Mouse (Mus musculus) forebrain, embryonic 11.5 days (tissue): ENCODE results near the gene Fam213b. TPM values are rescaled to one million over a fixed set of nuclear protein-coding genes. Genes with fewer than 3 reads are reported as not detected.
A peak's percentile ranks its signal among the peaks of the same experiment; 100 is the strongest.

Experiments
- ATAC-seq: fragments of 200-750 bp; cut with Nextera tagmentation; replicated peaks from 2 replicates; pipeline ENCODE4 v1.8.0; 2017; ENCODE audit warnings: moderate TSS enrichment; ENCODE audit not compliant: low FRiP score
- DNase-seq: peaks from one replicate; pipeline ENCODE4 v3.0.0-alpha.2; 2017; ENCODE audit warnings: low spot score
- H3K27ac ChIP-seq: fragments of 300-500 bp; sonication (generic); 2 replicates; pipeline ENCODE4 v1.5.1; 2014; ENCODE audit warnings: low read depth, low read length
- H3K27me3 ChIP-seq: fragments of 300-500 bp; sonication (generic); 2 replicates; pipeline ENCODE4 v1.6.1; 2014; ENCODE audit warnings: mild to moderate bottlenecking, low read length, mixed read lengths; ENCODE audit not compliant: control insufficient read depth, insufficient read depth
- H3K36me3 ChIP-seq: fragments of 300-500 bp; sonication (generic); 2 replicates; pipeline ENCODE4 v1.6.1; 2014; ENCODE audit warnings: mild to moderate bottlenecking, low read length, moderate library complexity, mixed read lengths; ENCODE audit not compliant: control insufficient read depth, insufficient read depth
- H3K4me1 ChIP-seq: fragments of 300-500 bp; sonication (generic); replicated peaks from 2 replicates; pipeline ENCODE4 v1.6.1; 2014; ENCODE audit warnings: low read length, mixed read lengths; ENCODE audit not compliant: control insufficient read depth, insufficient read depth
- H3K4me2 ChIP-seq: fragments of 300-500 bp; sonication (generic); 2 replicates; pipeline ENCODE4 v1.6.1; 2014; ENCODE audit warnings: low read depth, mild to moderate bottlenecking, low read length, moderate library complexity, mixed read lengths; ENCODE audit not compliant: severe bottlenecking
- H3K4me3 ChIP-seq: fragments of 300-500 bp; sonication (generic); 2 replicates; pipeline ENCODE4 v1.5.1; 2014; ENCODE audit warnings: low read depth, low read length
- H3K9ac ChIP-seq: fragments of 300-500 bp; sonication (generic); 2 replicates; pipeline ENCODE4 v1.6.1; 2014; ENCODE audit warnings: low read length
- H3K9me3 ChIP-seq: fragments of 300-500 bp; sonication (generic); 2 replicates; pipeline ENCODE4 v1.6.1; 2016; ENCODE audit warnings: low read length, mixed read lengths; ENCODE audit not compliant: control insufficient read depth
- WGBS: fragments of 180-500 bp; shearing (Covaris S2); extraction: QIAGEN DNeasy Blood & Tissue Kit; methylation state at CpG from one replicate; pipeline ENCODE4 v1.1.7; 2014; 5-methylcytosine and 5-hydroxymethylcytosine counted together
- polyA plus RNA-seq: library from polyadenylated mRNA; unstranded; fragments of >200 nt; fragmentation: Nextera tagmentation; extraction: Ambion mirVana; gene quantifications from 2 replicates; pipeline ENCODE4 v1.2.1, GENCODE M21; 2014

Fam213b gene
- polyA plus RNA-seq, 1 experiment from 2014 or later: 32.0 TPM

- 12% methylated on average over 18 of the region's 18 CpGs for WGBS
- peak overlapping the region; percentile 41; the same call in 1 of the 2 replicates for H3K27ac ChIP-seq
- no peaks in the 10 kb centered on the region for H3K36me3 ChIP-seq
- DNase-seq (peak; percentile 97), ATAC-seq (peak; percentile 96)
- peak overlapping the region; percentile 54 for H3K9ac ChIP-seq
- peak overlapping the region; percentile 27 for H3K4me3 ChIP-seq
- 0 out of 2 replicates have a peak, but pooled peaks cover 2% of the 10 kb centered on the region for H3K4me1 ChIP-seq
- H3K27me3 ChIP-seq: no peaks in the 10 kb centered on the region
- H3K9me3 ChIP-seq: no peaks in the 10 kb centered on the region
- H3K4me2 ChIP-seq: peak overlapping the region; percentile 57
Observed at GRCm38 (mm10) chr4:154877864-154878548, 20.9 kb downstream of the Fam213b start.

- Histone ChIP-seq H3K4me2 (no peak overlapping the region), H3K36me3 (no peaks in the 10 kb centered on the region), H3K9me3 (no peaks in the 10 kb centered on the region), H3K4me3 (no peak overlapping the region), H3K27me3 (peaks cover 2% of the 10 kb centered on the region; the same call in 1 of the 2 replicates), H3K9ac (no peak overlapping the region), H3K27ac (no peak overlapping the region), H3K4me1 (peaks cover 4% of the 10 kb centered on the region; the same call in 1 of the 2 replicates)
- ATAC-seq: no peak
- no peak for DNase-seq
- 80% methylated on average over 6 of the region's 6 CpGs for WGBS
Observed at GRCm38 (mm10) chr4:154873186-154873585, 25.7 kb downstream of the Fam213b start.

GRCm38 (mm10) chr4:154871757-154872251 lies 27.1 kb downstream of the Fam213b start:
- ATAC-seq (peak; percentile 55; the same call in 1 of the 2 replicates), DNase-seq (peak; percentile 76)
- H3K27ac ChIP-seq: no peak overlapping the region
- H3K4me2 ChIP-seq: peak overlapping the region; percentile 26; the same call in 1 of the 2 replicates
- peak overlapping the region; percentile 46; the same call in 1 of the 2 replicates for H3K9ac ChIP-seq
- 2% methylated on average over 13 of the region's 13 CpGs for WGBS
- no peaks in the 10 kb centered on the region for H3K36me3 ChIP-seq
- no peaks in the 10 kb centered on the region for H3K9me3 ChIP-seq
- no peak overlapping the region for H3K4me3 ChIP-seq
- peaks cover 2% of the 10 kb centered on the region; the same call in 1 of the 2 replicates for H3K27me3 ChIP-seq
- peaks cover 4% of the 10 kb centered on the region; the same call in 1 of the 2 replicates for H3K4me1 ChIP-seq

GRCm38 (mm10) chr4:154870721-154871120 lies 28.2 kb downstream of the Fam213b start:
- Histone ChIP-seq H3K4me3 (no peak overlapping the region), H3K27me3 (peaks cover 2% of the 10 kb centered on the region; the same call in 1 of the 2 replicates), H3K27ac (no peak overlapping the region), H3K4me2 (no peak overlapping the region), H3K36me3 (no peaks in the 10 kb centered on the region), H3K4me1 (peaks cover 4% of the 10 kb centered on the region; the same call in 1 of the 2 replicates), H3K9ac (no peak overlapping the region), H3K9me3 (no peaks in the 10 kb centered on the region)
- DNase-seq (no peak), ATAC-seq (no peak)
- 60% methylated on average over 4 of the region's 4 CpGs for WGBS

- no peak within 1 kb of the TSS for H3K27ac ChIP-seq
- no peak within 1 kb of the TSS for H3K4me3 ChIP-seq
- ATAC-seq (no peak), DNase-seq (no peak)
- 0 out of 2 replicates have a peak within 1 kb of the TSS, but pooled peaks have one; percentile 5 for H3K4me2 ChIP-seq
- peaks cover 7% of the 10 kb centered on the region for H3K4me1 ChIP-seq
- WGBS: 79% methylated on average over 7 of the region's 7 CpGs
- H3K36me3 ChIP-seq: no peaks in the 10 kb centered on the region
- H3K9ac ChIP-seq: no peak within 1 kb of the TSS
- H3K27me3 ChIP-seq: peaks cover 2% of the 10 kb centered on the region; the same call in 1 of the 2 replicates
- no peaks in the 10 kb centered on the region for H3K9me3 ChIP-seq
Observed at GRCm38 (mm10) chr4:154869440-154869839, 29.5 kb downstream of the Fam213b start, which contains the start of gene Mmel1. Mmel1 (plus strand) TSS chr4:154869585.

- H3K36me3 ChIP-seq: no peaks in the 10 kb centered on the region
- whole genome bisulfite sequencing: 82% methylated on average over 6 of the region's 6 CpGs
- no peak overlapping the region for H3K4me2 ChIP-seq
- H3K27me3 ChIP-seq: peaks cover 2% of the 10 kb centered on the region; the same call in 1 of the 2 replicates
- ATAC-seq: no peak
- H3K4me3 ChIP-seq: no peak overlapping the region
- no peaks in the 10 kb centered on the region for H3K9me3 ChIP-seq
- H3K4me1 ChIP-seq: peaks cover 7% of the 10 kb centered on the region
- no peak for DNase-seq
- H3K9ac ChIP-seq: no peak overlapping the region
- H3K27ac ChIP-seq: no peak overlapping the region
Observed at GRCm38 (mm10) chr4:154867257-154867656, 31.7 kb downstream of the Fam213b start.

GRCm38 (mm10) chr4:154866391-154866790 lies 32.5 kb downstream of the Fam213b start:
- H3K9ac ChIP-seq: no peak overlapping the region
- peaks cover 4% of the 10 kb centered on the region for H3K4me1 ChIP-seq
- no peak overlapping the region for H3K4me3 ChIP-seq
- no peaks in the 10 kb centered on the region for H3K9me3 ChIP-seq
- DNase-seq (no peak), ATAC-seq (no peak)
- H3K4me2 ChIP-seq: no peak overlapping the region
- peaks cover 2% of the 10 kb centered on the region; the same call in 1 of the 2 replicates for H3K27me3 ChIP-seq
- H3K36me3 ChIP-seq: no peaks in the 10 kb centered on the region
- 88% methylated on average over 5 of the region's 5 CpGs for WGBS
- H3K27ac ChIP-seq: no peak overlapping the region

- ATAC-seq (no peak), DNase-seq (no peak)
- peaks cover 2% of the 10 kb centered on the region; the same call in 1 of the 2 replicates for H3K27me3 ChIP-seq
- H3K9me3 ChIP-seq: no peaks in the 10 kb centered on the region
- H3K36me3 ChIP-seq: no peaks in the 10 kb centered on the region
- H3K9ac ChIP-seq: peak overlapping the region; percentile 59
- peaks cover 3% of the 10 kb centered on the region; the same call in 1 of the 2 replicates for H3K4me1 ChIP-seq
- 87% methylated on average over 18 of the region's 18 CpGs for WGBS
- no peak overlapping the region for H3K27ac ChIP-seq
- H3K4me2 ChIP-seq: peak overlapping the region; percentile 68; the same call in 1 of the 2 replicates
- no peak overlapping the region for H3K4me3 ChIP-seq
Observed at GRCm38 (mm10) chr4:154864961-154865760, 33.8 kb downstream of the Fam213b start.
